Mouse (Mus musculus) adrenal gland, postnatal 0 days (tissue): ENCODE results near the gene Cxcr1. TPM values are rescaled to one million over a fixed set of nuclear protein-coding genes. Genes with fewer than 3 reads are reported as not detected.

Experiments used
- microRNA-seq: library from miRNA; unstranded; fragments of <30 nt; microRNA quantifications from one replicate; pipeline ENCODE4, GENCODE M21; 2016; ENCODE audit warnings: borderline replicate concordance; ENCODE audit not compliant: insufficient number of aligned reads
- polyA plus RNA-seq: library from polyadenylated mRNA; unstranded; fragments of >200 nt; fragmentation: Nextera tagmentation; extraction: Ambion mirVana; gene quantifications from 2 replicates; pipeline ENCODE4 v1.2.1, GENCODE M21; 2015

The Cxcr1 gene
- polyA plus RNA-seq = not detected in 2 replicates

DNA sequence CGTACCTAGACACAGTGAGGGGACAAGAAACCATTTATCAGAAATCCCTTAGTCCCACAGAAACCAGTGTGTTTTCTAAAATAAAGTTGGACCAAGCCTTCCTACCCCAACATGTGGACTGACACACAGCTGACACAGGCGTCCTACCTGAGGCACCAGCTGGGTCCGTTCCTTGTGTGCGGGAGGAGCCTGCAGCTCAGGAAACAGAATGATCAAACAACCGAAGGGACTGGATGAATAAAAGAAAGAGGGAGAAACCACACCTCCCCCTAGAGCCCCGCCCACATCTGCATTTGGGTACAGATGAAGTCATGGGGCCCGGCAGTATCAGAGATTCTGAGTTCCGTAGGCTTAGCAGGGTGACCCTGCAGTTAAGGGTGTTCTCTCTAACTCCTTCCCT is at the start of gene Cxcr1:
TSS of gene Cxcr1 (minus strand) at position 187 of the 400 bp plus-strand sequence.

DNA sequence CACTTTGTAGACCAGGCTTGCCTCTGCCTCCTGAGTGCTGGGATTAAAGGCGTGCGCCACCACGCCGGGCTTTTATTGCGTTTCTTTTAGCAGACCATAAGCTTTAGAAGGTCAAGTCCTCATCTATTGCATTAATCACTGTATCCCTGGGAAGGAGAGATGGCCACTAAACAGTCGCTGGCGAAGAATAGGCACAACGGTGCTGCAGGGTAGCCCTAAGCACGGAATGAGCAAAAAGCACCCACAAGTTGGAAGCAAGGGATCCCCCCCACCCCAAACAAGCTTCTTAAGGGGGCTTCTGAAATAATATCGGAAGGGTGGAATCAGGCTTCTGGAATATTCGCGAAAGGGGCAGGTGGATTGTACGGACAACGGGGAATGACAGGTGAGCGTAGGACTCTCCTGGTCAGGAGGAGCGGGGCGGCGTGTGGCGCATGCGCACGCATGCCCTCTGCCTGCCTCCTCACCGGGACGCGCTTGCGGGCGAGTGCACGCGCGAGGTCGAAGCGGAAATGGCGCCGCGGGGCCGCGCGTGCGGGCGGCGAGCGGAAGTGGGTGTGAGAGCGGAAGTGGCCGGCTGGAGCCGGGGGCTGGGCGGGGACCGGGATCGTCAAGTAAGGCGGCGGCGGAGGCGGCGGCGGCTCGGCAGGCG is 41.6 kb upstream of the Cxcr1 start, which contains the start of gene Arpc2:
TSS of gene Arpc2 (plus strand) at position 147 of the 652 bp plus-strand sequence.

DNA sequence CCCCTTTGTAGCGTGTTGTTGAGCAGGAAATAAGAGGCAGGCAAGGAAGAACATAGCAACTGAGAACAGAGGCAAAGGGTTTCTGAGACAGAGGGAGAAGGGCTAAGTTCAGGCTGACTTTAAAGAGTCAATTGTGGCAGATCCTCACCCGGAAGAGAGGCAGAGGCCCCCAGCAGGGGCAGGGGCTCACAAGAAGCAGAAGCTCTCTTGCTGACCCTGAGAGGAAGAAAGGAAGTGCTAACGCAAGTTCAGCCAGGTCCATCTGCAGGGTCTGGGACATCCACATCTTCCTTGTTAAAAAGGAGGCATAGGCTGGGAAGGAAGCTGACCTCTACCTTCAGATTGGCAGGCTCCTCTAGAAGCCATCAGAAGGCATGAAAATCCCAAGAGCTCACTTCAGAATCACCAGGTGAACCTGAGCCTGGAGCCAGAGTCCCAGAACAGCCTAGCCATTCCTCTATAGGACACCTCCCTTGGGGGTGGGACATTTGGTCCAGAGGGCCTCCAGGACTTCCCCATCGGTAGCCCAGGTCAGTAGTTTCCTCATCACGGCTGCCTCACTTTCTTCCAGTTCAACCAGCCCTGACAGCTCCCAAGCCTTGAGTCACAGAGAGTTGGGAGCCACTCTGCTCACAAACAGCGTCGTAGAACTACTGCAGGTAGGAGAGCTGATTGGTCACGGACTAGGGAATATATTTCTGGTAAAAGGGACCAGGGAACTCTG is 40.8 kb downstream of the Cxcr1 start, which contains the start of gene Cxcr2:
TSS of gene Cxcr2 (plus strand) at position 529 of the 724 bp plus-strand sequence.

Small RNAs within 50 kb of the gene (microRNA-seq; reads per million reads assigned to microRNA genes)
- gene Mir1928 = not detected

Other genes starting within 250 kb of the Cxcr1 start
- 61.2 and 72.3 TPM in 2 replicates for gene Tns1, start 70.2 kb downstream of the Cxcr1 start, polyA plus RNA-seq
- 0.58 and 1.1 TPM in 2 replicates for gene Rufy4, start 69.1 kb downstream of the Cxcr1 start, polyA plus RNA-seq
- 0.35 and 0.47 TPM in 2 replicates for gene Cxcr2, start 40.6 kb downstream of the Cxcr1 start, polyA plus RNA-seq
- 298 and 366 TPM in 2 replicates for gene Arpc2, start 41.5 kb upstream of the Cxcr1 start, polyA plus RNA-seq
- 0.62 and 0.69 TPM in 2 replicates for gene Gpbar1, start 83.9 kb upstream of the Cxcr1 start, polyA plus RNA-seq
- 163 and 251 TPM in 2 replicates for gene Aamp, start 90.1 kb upstream of the Cxcr1 start, polyA plus RNA-seq
- gene Pnkd, start 90.3 kb upstream of the Cxcr1 start, polyA plus RNA-seq = 116 and 139 TPM in 2 replicates
- gene Tmbim1, start 111.0 kb upstream of the Cxcr1 start, polyA plus RNA-seq = 44.2 and 66.5 TPM in 2 replicates
- gene Catip, start 167.5 kb upstream of the Cxcr1 start, polyA plus RNA-seq = 0.16 and 0.52 TPM in 2 replicates
- 9.2 and 14.0 TPM in 2 replicates for gene Slc11a1, start 180.6 kb upstream of the Cxcr1 start, polyA plus RNA-seq
- 46.5 and 55.3 TPM in 2 replicates for gene Ctdsp1, start 196.9 kb upstream of the Cxcr1 start, polyA plus RNA-seq
- 0.35 and 0.50 TPM in 2 replicates for gene Vil1, start 214.7 kb upstream of the Cxcr1 start, polyA plus RNA-seq